ENCODE assay signal across 16 mouse cellular contexts in the genomic region with DNA sequence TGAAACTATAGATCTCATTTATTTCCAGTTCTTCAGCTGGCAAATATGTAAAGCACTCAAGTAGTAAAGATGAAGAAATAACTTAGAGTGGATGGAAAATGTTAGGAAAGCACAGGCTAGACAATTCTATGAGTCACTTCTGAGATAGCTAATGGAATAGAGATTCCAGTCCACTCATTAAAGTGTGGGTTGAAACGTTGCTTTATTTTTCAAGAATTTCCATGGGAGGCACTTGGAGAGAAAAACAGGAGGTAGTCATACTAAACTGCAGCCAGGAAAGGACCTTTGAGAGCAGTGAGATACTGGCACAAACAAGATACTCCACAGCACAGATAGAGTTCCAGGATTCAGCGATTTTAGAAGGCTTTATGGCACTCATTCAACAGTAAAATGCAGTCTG.
A peak's percentile ranks its signal among the peaks of the same experiment; 100 is the strongest.
DNase-seq lines count a peak whose midpoint lies in the region; ATAC-seq and TF ChIP-seq lines count a peak whose summit lies in the region.
"Had no signal": no experiment of that assay in that cellular context is flagged by ENCODE, and none has a peak within 500 bp of the region (broad histone marks: within the 10 kb centered on the region; RNA-seq: fewer than 3 reads in every experiment).

No protein-coding gene starts in this region.

- no peak overlapping the region for H3K4me3 ChIP-seq in lung, postnatal 0 days (ENCODE audit: low read depth, low read length)
- H3K4me3 ChIP-seq in embryonic facial prominence, embryonic 15.5 days (replicated peaks) = no peak overlapping the region
- H3K4me3 ChIP-seq in myocyte = no peak overlapping the region
- H3K4me3 ChIP-seq: forebrain, embryonic 10.5 days; hindbrain, embryonic 10.5 days; left cerebral cortex, adult 2 months; neural tube, embryonic 13.5 days had no signal

- H3K9me3 ChIP-seq in lung, postnatal 0 days (ENCODE audit: low read length) = no peaks in the 10 kb centered on the region
- H3K9me3 ChIP-seq in embryonic facial prominence, embryonic 15.5 days (replicated peaks) = no peaks in the 10 kb centered on the region
- H3K9me3 ChIP-seq: forebrain, embryonic 10.5 days; G1E; hindbrain, embryonic 10.5 days; neural tube, embryonic 13.5 days had no signal

- no peaks in the 10 kb centered on the region for H3K27me3 ChIP-seq in lung, postnatal 0 days (replicated peaks; ENCODE audit: insufficient read depth, low read length)
- H3K27me3 ChIP-seq in embryonic facial prominence, embryonic 15.5 days = no peaks in the 10 kb centered on the region
- H3K27me3 ChIP-seq in myocyte (ENCODE audit: control insufficient read depth, insufficient read depth, insufficient read length) = no peaks in the 10 kb centered on the region
- H3K27me3 ChIP-seq: neural tube, embryonic 13.5 days had no signal

- no peak for TF ChIP-seq POLR2A in myocyte (IDR thresholded peaks at IDR 0.05; ENCODE audit: insufficient read length, low read depth)

- WGBS in lung, postnatal 0 days = 39% methylated on average over 2 of the region's 2 CpGs
- WGBS in embryonic facial prominence, embryonic 15.5 days = 45% methylated on average over 2 of the region's 2 CpGs

- H3K4me2 ChIP-seq in lung, postnatal 0 days (replicated peaks; ENCODE audit: low read depth, low read length) = no peak overlapping the region
- no peak overlapping the region for H3K4me2 ChIP-seq in embryonic facial prominence, embryonic 15.5 days (replicated peaks)
- H3K4me2 ChIP-seq in myocyte (ENCODE audit: low read depth) = peak overlapping the region; percentile 81
- H3K4me2 ChIP-seq: neural tube, embryonic 13.5 days had no signal

- peak; percentile 23; the same call in 1 of the 2 replicates for TF ChIP-seq EP300 in lung, postnatal 0 days (IDR thresholded peaks at IDR 0.05)

- H3K79me2 ChIP-seq in myocyte (ENCODE audit: control insufficient read depth, insufficient read depth) = no peaks in the 10 kb centered on the region

- H3K36me3 ChIP-seq in lung, postnatal 0 days (ENCODE audit: insufficient read depth, low read length) = no peaks in the 10 kb centered on the region
- H3K36me3 ChIP-seq in embryonic facial prominence, embryonic 15.5 days = no peaks in the 10 kb centered on the region
- no peaks in the 10 kb centered on the region for H3K36me3 ChIP-seq in myocyte (ENCODE audit: control insufficient read depth, insufficient read depth)
- H3K36me3 ChIP-seq: forebrain, embryonic 10.5 days; G1E; hindbrain, embryonic 10.5 days; neural tube, embryonic 13.5 days had no signal

- no peak overlapping the region for H3ac ChIP-seq in myocyte (ENCODE audit: control insufficient read depth, insufficient read length)

- no peak for TF ChIP-seq CTCF in lung, postnatal 0 days (IDR thresholded peaks at IDR 0.05)

- DNase-seq in gastrocnemius, postnatal 25 days = peak; percentile 16
- no peak for DNase-seq in gastrocnemius, adult 8-10 months (ENCODE audit: low spot score in 2 of 2)
- DNase-seq in lung, postnatal 0 days (ENCODE audit: low spot score) = peak; percentile 44
- DNase-seq in lung, postnatal 4 days = no peak
- no peak for DNase-seq in embryo, embryonic 11 days
- no peak for DNase-seq in retina, embryonic 14.5 days (ENCODE audit: low spot score)
- DNase-seq: adrenal gland, postnatal 36 days; cerebellum, postnatal 10 days; liver had no signal

- no peaks in the 10 kb centered on the region for H3K4me1 ChIP-seq in lung, postnatal 0 days (ENCODE audit: insufficient read depth, low read depth, low read length)
- no peaks in the 10 kb centered on the region for H3K4me1 ChIP-seq in embryonic facial prominence, embryonic 15.5 days
- H3K4me1 ChIP-seq: forebrain, embryonic 10.5 days; hindbrain, embryonic 10.5 days; neural tube, embryonic 13.5 days had no signal

- ATAC-seq in lung, postnatal 0 days = peak; percentile 47; the same call in 1 of the 2 replicates
- no peak for ATAC-seq in embryonic facial prominence, embryonic 15.5 days (ENCODE audit: insufficient number of reproducible peaks, low FRiP score, low TSS enrichment, low read depth)

- no peak overlapping the region for H3K27ac ChIP-seq in lung, postnatal 0 days (ENCODE audit: low read length)
- peak overlapping the region; percentile 39 for H3K27ac ChIP-seq in embryonic facial prominence, embryonic 15.5 days (replicated peaks)
- H3K27ac ChIP-seq: forebrain, embryonic 10.5 days; hindbrain, embryonic 10.5 days; left cerebral cortex, adult 2 months; neural tube, embryonic 13.5 days had no signal

- no peak overlapping the region for H3K9ac ChIP-seq in lung, postnatal 0 days (replicated peaks; ENCODE audit: low read depth)
- no peak overlapping the region for H3K9ac ChIP-seq in embryonic facial prominence, embryonic 15.5 days
- H3K9ac ChIP-seq: neural tube, embryonic 13.5 days had no signal

TF ChIP-seq in myocyte, 11 proteins besides CTCF, POLR2A, EP300 and RAD21:
- no peak for TF ChIP-seq MYOG (IDR thresholded peaks at IDR 0.05; ENCODE audit: control insufficient read depth in 1 of 3, insufficient read depth in 1 of 3, insufficient read length in 2 of 3, low read depth in 2 of 3)
- no peak for TF ChIP-seq USF1 (IDR thresholded peaks at IDR 0.05; ENCODE audit: low read depth)
- no peak for TF ChIP-seq MAX (IDR thresholded peaks at IDR 0.05; ENCODE audit: low read depth)
- TF ChIP-seq POLR2AphosphoS2 (IDR thresholded peaks at IDR 0.05; ENCODE audit: insufficient read length, low read depth) = no peak
- no peak for TF ChIP-seq MYOD1 (IDR thresholded peaks at IDR 0.05; ENCODE audit: control insufficient read depth in 1 of 3, insufficient read length in 2 of 3, low read depth in 2 of 3)
- no peak for TF ChIP-seq E2F4 (IDR thresholded peaks at IDR 0.05; ENCODE audit: insufficient read depth)
- TF ChIP-seq SRF (IDR thresholded peaks at IDR 0.05; ENCODE audit: control insufficient read depth, insufficient read length, low read depth) = no peak
- no peak for TF ChIP-seq REST (IDR thresholded peaks at IDR 0.05; ENCODE audit: insufficient read depth, insufficient read length)
- TF ChIP-seq CEBPB (IDR thresholded peaks at IDR 0.05; ENCODE audit: insufficient read depth, poor library complexity, severe bottlenecking) = no peak
- no peak for TF ChIP-seq TCF3 (IDR thresholded peaks at IDR 0.05; ENCODE audit: insufficient read length, low read depth)
- TF ChIP-seq TCF12 (IDR thresholded peaks at IDR 0.05; ENCODE audit: insufficient read depth, poor library complexity, severe bottlenecking) = no peak

Comparison
In these comparisons a context has a peak if more than half of its experiments do, and no peak if none do; other contexts are left out.
1. DNase-seq: peak in gastrocnemius, postnatal 25 days (single experiment) and lung, postnatal 0 days (single experiment); none in gastrocnemius, adult 8-10 months (0 of 2), lung, postnatal 4 days (0 of 2), embryo, embryonic 11 days (single experiment) and retina, embryonic 14.5 days (single experiment).